Mouse (Mus musculus) CD4-positive, CD25-positive, alpha-beta regulatory T cell, adult 2 months (primary cell): ENCODE results near the gene Etl4.

Experiments
- DNase-seq: peaks from one replicate; pipeline ENCODE4 v3.0.0-alpha.2; 2012; ENCODE audit warnings: low read depth, low spot score

Gene Etl4

DNA sequence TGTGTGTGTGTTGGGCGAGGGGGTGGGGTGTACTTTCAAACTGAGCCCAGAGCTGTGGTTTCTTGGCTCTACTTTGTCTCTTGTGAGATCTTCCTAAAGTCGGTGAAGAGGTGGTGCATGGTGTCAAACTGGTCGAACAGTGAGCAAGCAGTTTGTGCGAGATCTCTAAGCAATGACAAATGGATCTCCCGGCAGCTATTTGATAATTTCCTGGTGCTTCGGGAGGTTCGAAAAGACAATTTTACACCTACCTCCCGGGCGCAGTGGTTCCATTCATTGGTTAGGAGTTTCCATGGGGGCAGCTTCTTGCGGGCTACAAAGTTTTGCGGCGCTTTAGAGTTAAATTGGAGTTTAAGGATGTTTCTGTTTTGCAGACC lies 610.5 kb downstream of the Etl4 start:
- no peak for DNase-seq

DNA sequence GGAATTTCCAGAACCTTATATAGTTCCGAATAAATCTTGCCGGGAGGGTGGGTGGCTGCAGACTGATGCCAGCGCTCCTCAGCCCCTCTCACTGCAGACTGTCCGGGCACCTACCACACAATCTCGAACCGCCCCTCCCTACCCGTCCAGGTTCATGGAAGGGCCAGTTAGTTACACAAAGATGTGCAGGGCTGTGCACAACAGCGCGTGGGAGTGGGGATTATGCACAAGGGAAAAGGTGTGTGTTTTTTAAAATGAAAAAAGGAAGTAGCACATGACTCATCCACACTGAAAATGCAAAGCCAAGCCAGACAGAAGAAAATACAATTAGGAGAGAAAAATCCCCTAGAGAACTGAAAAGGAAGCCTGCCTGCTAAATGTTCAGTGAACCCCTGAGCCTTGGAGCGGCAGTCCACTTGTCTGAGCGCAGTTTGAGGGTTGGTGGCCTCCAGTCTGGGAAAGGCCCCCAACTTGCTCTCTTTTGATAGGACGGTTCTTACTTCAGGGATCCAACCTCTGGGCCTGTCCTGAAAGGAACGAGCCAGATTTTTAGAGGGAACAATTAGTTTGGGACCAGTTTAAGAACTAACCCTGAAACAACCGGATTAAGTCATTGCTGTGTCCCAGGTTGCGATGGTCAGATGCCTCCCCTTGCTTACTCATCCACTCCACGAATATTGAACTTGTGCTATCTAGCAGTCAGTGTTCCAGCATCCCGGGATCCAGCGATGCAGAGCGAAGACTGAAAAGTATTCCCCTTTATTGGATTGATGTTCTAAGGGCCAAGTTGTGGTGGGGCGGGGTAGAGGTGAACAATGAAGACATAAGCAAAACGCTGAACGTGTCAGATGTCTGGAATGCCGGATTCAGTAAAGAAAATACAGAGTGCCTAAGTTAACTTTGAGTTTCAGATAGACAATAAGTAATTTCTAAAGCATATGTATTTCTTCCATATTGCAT lies 611.3 kb downstream of the Etl4 start:
- no peak for DNase-seq

DNA sequence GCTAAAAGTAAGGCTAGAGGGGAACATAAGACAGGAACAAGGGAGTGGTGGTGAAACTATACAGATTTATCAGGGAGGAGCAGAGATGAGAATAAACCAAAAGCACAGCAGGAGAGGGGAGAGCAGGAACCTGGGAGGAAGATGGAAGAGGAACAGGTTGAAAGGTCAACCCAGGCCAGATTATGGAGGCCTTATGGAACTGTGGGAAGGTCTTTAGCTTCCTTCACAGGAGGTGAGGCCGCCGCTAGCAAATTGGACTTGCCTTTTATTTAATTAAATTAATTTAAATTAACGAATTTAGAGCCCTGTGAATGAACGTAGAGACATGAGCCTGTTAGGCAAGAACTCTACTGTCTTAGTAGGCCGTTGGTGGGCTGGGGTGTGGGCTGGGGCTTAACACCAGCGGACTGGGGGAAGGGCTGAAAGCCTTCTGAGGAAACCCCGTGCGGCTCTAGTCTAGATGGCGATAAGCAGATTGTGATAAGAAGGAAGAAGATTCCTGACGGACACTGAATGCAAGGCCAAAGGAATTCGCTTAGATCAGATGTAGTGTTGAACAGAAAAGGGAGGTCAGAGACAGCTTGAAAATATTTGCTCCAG lies 612.2 kb downstream of the Etl4 start:
- DNase-seq = no peak

DNA sequence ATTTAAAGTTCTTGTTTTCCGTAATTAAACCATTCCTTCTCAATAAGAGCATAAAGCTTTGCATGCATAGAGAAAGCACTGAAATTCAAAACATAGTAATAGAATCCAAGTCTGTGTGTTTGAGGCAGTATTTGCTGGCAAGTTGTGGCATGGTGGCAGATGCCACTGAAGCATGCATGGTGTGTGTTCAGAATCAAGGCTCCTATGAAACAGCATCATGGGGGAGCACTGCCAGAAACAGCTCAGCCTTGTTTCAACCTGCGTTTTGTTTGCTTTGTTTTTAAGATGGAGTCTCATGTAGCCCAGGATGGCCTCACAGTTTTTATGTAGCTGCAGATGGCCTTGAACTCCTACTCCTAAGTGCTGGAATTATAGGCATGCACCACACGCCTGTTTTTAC lies 614.1 kb downstream of the Etl4 start:
- no peak for DNase-seq

DNA sequence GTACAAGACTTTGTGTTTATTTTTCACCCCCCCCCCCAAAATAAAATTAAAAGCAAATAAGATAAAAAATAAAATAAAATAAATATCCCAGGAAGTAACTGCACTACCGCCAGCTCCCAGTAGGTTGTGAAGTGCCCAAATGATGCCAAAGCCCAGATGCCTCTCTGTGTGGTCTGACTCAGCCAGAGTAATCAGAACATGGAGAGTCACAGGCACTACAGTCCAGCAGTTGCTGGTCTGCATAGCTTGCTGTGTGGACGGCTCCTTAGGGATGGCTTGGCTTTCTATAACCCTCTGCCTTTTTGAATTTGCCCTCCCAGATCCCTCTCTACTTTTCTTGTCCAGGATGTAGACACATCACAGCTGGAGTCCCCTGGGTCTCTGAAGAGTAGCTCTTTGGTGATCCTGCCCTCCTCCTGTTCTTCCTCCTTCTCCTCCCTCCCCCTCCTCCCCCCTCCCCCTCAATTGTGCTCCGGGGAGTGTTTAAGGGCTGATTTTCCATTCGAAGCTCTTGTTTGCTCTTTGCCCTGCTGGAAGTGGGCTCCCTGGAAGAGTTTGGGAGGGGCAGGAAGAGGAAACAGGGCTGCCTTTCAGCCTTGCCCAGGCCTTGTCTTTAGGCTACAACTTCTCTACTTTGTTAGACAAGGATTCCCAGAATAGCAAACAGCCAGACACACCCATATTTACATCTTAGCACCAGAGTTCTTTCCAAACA lies 616.5 kb downstream of the Etl4 start:
- DNase-seq = no peak

DNA sequence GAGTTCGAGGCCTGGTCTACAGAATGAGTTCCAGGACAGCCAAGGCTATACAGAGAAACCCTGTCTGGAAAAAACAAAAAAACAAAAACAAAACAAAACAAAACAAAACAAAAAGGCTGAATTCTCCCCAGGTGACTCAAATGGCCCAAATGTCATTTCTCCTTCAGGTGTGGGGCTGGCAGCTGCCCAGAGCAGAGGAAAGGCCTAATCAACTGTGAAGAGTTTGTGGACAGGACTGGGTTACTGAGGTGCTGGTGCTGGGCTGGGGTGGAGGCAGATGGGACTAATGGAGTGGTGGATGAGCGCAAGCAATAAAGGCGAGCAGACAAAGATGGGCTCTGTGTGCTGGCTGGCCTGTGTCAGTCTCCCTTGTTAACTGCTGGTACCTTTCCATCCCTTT lies 617.3 kb downstream of the Etl4 start:
- DNase-seq = no peak

DNA sequence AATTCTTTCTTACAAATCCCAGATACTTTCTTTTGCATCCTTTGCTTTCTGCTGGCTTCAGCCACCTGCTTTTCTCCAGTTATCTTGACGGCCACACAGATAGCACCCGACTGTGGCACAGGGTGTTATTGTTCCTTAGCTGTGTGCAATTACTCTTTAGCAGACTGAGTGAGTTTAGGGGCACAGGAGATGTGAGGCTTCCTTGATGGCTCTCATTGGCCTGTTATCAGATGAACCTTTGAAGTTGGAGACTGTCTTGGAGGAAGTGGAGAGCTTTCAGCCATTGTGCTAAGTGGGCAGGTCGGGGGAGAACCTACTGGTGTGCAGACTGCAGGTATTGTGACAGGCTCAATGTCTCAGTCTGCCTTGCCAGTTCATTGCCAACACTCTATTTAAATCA lies 623.0 kb downstream of the Etl4 start:
- no peak for DNase-seq

DNA sequence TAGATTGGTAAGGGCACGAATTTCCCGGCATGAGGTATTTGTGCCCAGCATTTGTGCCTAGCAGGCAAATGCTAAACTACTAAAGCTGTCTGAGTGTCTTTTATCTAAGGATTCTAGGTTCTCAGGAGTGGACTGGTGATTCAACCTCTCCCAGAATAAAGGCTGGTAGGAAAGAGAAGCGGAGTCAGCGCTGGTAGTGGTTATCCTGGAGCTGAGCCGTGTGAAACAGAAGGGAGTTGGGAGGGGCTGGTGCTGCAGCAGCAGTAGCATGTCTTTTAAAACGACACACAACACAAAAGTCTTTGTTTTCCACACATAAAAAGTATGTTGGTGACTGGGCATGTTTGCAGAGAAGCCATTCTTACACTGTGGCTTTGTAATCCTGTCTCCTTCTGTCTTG lies 628.2 kb downstream of the Etl4 start:
- DNase-seq = no peak

DNA sequence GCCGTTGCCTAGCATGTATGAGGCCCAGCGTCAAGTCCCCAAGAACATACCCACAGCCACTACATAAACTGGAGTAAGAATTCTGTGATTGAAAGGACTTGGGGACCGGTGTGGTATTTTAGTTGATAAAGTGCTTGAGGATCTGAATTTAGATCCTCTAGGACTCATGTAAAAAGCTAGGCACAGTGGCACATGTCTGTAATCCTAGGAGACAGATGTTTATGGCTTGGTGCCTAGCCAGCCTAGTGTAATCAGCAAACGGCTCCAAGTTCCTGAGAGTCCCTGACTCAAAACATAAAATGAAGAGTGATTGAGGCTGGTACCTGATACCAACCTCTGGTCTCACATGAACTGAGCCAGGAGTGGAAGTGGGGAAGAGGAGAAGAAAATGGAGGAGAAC lies 629.3 kb downstream of the Etl4 start:
- DNase-seq = no peak

DNA sequence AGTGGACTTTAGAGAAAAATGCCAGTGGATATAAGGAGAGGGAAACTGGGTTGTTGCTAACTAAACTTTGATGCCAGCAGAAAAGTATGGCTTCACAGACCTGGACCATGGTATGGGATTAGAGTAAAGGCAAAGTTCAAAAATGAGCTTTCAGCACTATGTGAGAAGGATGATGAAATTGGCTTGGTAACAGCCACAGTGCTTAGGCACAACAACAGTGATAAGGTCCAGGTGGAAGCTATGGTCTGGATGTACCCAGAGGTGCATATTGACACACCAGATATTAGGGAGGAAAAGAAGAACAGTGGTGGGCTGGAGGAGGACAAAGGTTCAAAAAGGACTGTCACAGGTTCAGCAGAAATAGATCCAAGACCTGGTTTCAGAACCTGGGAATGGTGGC lies 631.7 kb downstream of the Etl4 start:
- no peak for DNase-seq

DNA sequence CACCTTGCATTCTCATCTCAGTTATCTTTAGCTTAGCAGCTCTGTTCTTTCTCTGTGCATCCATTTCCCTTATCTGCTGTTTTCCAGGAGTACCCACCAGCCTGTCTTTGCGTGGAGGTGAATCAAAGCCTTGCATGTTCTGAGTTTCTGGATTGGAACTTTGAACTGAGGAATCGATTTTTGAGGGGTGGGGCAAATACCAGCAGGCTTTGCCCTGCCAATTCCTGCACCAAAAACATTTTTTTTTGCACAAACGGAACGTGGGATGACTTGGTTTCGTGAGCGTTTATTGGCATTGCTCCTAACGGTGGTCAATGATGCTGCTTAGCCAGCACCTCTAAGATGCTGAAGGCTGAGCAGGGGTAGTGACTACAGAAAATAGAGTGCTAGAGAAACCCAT lies 632.7 kb downstream of the Etl4 start:
- DNase-seq = no peak

DNA sequence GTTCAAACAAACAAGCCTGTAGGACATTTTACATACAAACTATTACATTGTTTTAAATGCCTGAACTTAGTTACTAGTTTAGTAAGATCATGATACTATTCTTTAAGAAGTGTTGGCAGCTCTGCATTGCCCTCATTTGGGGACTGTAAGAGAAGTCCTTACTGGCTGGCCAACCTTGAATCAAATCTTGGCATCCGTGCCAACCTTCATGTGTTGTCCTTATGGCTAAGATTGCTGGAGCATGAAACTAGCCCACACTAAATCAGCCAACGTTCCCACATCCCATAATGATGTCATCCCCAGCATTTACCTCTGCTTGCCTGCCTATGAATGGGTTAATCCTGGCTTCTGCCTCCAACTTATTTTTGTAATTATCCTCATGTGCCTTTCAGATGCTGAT lies 636.0 kb downstream of the Etl4 start:
- DNase-seq = no peak

DNA sequence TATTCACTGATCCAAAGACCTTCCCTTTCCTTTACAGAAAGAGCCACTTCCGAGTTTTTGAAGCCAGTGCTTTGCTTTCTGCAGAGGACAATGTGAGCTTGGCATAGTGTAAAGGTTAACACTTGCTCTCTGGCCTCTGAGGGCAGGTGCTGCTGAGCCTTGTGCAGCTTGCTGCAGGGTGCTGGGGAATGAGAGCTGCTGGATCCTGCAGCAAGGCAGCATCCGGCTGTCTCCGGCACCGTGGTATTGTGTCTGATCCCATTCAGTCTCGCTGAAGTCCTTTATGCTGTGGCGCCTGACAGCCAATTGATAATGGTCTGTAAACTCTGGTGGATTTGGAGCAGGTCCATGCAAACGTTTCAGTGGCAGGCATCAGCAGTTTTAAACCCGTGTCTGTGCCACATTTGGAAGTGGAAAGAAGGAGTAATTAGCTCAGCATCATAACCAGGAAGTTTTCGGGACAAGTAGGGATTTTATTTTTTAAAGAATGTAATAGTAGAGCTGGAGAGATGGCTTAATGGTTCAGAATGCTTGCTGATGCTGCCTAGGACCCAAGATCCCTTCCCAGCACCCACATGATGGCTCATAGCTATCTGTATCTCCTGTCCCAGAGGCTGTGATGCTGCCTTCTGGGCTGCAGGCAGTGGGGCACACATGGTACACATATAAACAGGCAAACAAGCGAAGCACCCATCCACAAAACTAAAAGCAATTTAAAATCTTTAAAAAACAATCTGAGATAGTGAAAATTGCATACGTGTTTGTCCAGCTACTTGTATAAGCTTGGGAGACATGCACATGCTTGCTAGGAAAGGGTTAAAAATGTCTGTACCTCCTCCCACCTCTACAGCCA lies 637.1 kb downstream of the Etl4 start:
- DNase-seq = no peak

DNA sequence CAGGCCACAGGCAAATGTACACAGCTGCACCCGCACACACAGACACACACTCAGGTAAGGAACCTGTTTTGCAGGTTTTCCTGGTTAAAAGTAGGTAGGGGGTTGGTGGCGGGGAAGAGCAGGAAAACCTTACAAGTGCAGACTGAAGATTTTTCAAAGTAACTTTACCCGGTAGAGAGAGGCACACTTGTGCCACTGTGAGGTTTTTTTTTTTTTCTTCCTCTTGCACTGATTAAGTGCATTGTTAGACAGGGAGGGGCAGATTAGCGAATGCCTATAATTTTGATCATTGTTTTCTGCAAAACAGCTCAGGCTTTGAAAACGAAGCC lies 637.7 kb downstream of the Etl4 start:
- no peak for DNase-seq

DNA sequence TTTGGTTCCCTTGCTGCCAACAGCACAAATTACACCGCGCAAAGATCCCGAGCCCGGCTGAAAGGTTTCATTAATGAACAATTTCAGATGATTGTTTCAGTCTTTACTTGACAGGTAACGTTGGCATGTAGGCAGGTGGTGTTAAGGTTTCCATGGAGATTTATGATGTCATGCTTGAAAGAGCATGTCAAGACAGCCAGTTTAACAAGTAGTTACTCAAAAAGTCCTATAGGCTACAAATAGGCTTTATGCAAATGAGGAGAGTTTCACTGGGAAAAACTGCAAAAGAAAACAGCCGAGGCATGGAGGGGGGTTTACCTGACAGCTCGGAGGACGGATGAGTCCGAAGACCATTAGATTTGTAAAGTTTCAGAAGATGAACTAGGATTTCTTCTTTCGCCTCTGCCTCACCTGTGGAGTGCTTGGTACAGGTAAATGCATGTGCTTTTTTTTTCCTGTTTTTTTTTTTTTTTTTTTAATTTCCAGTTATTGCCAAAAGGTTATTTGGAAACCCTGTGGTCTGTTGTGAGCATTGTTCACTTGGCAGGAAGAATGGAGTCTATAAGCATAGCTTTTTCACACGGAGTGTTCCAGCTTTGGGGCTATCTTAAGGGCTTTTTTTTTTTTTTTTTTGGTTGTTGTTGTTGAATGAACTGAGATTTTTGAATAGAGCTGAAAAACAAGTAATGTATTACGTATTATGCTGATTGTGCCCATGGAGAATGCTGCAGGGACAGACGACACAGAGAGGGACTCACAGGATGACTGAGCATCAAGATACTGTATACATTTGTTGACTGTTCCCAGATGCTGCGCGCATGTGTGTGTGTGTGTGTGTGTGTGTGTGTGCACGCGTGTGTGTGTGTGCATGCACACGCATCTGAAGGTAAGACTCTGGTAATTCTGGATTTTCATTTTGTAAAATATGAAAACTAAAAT lies 638.4 kb downstream of the Etl4 start:
- DNase-seq = no peak

DNA sequence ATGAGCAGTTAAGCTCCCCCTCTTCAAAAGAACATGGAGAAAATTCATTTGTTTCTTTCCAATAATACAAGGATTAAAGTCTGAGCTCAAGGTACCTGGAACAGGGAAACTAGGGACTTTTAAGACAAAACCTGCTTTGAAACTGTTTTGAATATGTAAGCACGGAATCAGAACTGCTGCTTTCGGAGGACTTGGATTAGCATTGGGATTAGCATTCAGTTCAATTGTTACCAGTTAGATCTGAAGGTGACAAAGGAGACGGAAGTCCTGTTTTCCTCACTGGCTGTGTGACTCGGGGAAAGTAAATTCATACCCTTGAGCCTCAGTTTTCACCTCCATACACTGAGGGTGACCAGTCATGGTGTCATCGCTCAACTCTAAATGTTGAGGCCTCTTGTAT lies 639.5 kb downstream of the Etl4 start:
- DNase-seq = no peak

DNA sequence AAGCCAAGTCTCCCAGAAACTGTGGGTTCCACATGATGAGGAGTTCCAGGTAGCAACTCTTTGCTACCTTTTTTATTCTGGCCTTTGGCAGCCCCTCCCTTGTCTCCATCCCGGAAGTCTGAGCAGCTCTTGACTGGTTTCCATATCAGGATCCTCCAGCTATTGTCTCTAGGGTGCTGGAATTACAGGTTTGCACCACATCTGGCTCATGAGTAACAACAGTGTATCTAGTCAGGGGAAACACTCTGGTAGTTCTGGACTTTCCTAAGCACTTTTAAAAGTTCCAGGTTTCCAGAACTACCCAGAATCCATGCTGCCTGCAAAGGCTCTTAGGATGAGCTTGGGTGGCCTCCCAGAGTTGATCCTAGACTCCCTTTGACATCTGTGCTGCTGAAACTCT lies 640.4 kb downstream of the Etl4 start:
- DNase-seq = no peak

DNA sequence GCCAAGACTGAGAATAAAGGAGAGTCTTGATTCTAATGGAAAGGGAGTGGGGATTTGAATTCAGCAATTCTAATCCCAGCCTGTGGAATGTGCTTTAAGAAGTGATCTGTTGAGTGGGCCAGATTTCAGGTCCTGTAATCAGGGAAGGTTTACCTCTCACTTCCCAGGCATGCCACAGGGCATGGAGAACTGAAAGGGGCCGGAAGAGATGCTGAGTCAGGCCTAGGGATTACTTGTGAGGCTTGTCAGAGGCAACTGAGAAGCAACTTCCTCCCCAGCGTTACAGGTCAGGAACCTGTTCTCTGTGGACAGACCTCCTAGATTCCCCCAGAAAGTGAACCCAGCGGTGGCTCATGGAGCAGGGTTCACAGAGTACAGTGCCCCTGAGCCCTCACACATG lies 646.1 kb downstream of the Etl4 start:
- no peak for DNase-seq

DNA sequence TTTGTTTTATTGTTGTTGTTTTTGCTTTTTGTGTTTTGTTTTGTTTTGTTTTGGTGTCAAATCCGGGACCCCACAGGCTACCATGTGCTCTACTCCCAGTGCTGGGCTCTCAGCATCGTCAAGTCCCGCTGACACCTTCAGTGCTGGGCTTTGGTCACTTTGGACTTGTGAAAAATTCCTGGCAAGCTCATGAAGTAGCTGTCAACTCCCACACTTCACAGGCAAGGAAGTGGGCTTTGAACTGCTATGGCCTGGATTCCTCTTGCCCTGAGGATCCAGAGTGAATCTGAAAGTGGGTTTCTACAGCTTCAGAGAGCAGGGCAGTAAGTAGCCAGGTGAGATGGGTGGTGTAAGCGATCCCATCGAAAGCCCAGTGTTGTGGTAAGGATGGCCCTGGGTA lies 649.5 kb downstream of the Etl4 start:
- DNase-seq = no peak

DNA sequence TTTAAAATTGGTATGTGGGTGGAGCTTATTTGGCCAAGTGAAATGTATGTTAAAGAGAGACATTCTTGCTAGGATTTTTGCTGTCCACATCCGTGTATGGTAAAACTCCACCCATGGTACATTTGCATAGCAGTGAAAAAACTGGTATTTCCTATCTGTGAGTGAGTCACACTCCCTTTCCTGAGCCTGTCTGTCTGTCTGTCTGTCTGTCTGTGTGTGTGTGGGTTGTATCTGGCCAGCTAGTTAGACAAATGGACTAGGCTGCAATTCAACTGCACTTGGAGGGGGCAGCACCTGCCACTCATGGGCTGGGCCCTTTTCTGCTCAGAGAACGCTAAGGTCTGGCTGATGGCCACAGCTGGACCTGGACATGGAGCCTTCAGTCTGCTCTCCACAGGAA lies 650.1 kb downstream of the Etl4 start:
- no peak for DNase-seq

DNA sequence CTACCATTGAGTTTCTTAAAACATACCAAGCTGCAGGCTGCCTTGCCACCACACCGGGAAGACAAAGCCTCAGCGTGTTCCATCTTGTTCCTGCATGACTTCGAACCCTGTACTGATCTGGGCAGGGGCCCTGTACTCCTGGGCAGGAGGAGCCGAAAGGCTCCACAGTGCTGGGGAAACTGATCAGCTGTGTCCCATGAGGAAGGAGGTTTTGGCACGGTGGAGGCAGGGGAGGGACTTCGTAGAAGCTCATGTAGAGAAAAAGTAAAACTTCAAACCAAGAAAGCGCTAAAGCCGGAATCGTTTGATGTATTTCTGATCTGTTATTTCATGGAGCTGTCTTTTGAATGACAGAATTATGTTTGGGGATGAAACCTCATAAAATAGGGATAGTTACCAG lies 651.0 kb downstream of the Etl4 start:
- no peak for DNase-seq
